Mouse (Mus musculus): ENCODE data around the gene Igfals.

GRCm38 (mm10) chr17:24891321-24891720, 25.5 kb downstream of the Igfals start:
- TF ChIP-seq TAL1 (IDR thresholded peaks at IDR 0.05; ENCODE audit: low read length) (no peak), GATA1 (IDR thresholded peaks at IDR 0.05; ENCODE audit: low read length) (no peak)
